Mouse (Mus musculus): ENCODE data around the gene Slc25a40. TPM values are rescaled to one million over a fixed set of nuclear protein-coding genes. Genes with fewer than 3 reads are reported as not detected.

Slc25a40 gene
- polyA plus RNA-seq, 1 experiment from 2014 or later, result 12.0 TPM

DNA sequence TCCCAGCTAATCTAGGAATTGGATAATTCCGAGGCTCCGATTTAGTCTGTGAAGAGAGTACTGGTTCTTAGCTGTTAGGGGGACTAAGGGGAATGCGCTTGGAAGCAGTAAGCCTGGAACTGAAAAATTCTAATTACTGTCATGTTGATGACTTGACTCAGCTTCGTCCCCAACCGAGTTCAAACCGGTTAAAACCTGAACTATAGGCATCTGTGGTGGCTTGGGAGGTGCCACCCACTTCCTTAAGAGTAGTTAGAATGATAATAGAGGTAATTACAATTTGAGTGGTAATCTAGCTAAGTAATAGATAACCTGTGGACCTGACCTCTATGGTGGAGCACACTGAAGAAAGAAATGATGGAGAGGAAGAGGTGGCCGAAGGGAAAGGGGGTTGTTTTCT lies 1.5 kb downstream of the Slc25a40 start:
- Histone ChIP-seq H3K4me3 (peak overlapping the region; percentile 94), H3K36me3 (peaks cover 10% of the 10 kb centered on the region; the same call in 1 of the 2 replicates), H3K27me3 (no peaks in the 10 kb centered on the region), H3K4me1 (peaks cover 9% of the 10 kb centered on the region; the same call in 1 of the 2 replicates), H3K27ac (no peak overlapping the region), H3K4me2 (peak overlapping the region; percentile 69), H3K9ac (no peak overlapping the region), H3K9me3 (no peaks in the 10 kb centered on the region)
- 37% methylated on average over 7 of the region's 7 CpGs for WGBS
- ATAC-seq (ENCODE audit: borderline replicate concordance, extremely low read depth, low FRiP score, low TSS enrichment), result no peak

DNA sequence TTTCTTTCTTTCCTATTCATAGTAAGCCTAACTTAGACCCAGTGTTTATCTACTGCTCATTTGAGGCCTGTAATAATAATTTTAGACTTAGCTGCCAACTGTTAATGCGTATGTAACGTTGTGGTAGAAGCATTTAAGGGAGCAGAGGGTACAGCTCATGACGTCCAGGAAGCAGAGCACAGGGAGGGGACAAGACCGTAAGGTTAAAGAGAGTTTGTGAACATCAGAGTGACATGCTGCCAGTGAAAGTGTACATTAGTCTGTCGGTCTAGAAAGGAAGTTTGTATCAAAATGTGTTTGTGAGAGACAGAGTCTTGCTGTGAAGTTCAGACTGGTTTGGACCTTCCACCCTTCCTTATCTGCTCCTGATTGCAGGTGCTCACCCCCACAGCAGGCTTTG lies 3.2 kb downstream of the Slc25a40 start:
- WGBS, result 48% methylated on average over 5 of the region's 5 CpGs
- Histone ChIP-seq H3K9me3 (no peaks in the 10 kb centered on the region), H3K4me3 (no peak overlapping the region), H3K9ac (no peak overlapping the region), H3K36me3 (peaks cover 4% of the 10 kb centered on the region), H3K4me1 (peaks cover 9% of the 10 kb centered on the region; the same call in 1 of the 2 replicates), H3K27ac (no peak overlapping the region; the same call in 1 of the 2 replicates), H3K27me3 (no peaks in the 10 kb centered on the region), H3K4me2 (no peak overlapping the region)
- no peak for ATAC-seq (ENCODE audit: borderline replicate concordance, extremely low read depth, low FRiP score, low TSS enrichment)

DNA sequence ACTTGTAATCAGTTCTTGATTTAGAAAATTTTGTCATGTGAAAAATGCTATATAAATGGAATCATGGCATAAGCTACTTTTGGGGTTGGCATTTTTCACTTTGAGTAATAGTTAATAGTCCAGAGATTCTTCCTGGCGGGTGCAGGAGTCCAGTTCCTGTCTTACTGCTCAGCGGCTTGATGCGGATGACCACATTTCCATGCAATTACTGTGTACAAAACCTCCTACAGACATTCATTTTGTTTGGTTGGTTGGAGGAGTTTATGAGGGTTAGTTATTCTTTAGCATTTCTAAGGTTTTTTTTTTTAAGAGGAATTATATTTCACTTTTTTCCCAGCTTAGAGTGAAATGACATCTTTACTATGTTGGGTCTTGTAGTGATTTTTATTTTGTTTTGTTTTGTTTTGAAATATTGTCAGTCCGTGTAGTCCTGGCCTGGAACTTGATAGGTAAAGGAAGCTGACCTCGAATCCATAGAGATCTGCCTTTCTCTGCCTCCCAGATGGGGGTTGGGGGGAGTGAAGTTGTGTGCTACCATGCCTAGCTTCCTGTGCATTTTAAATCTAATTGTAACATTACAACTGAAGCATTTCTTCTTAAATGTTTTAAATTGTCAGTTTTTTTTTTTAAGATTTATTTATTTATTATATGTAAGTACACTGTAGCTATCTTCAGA lies 15.0 kb downstream of the Slc25a40 start:
- Histone ChIP-seq H3K9me3 (no peaks in the 10 kb centered on the region), H3K4me3 (no peak overlapping the region), H3K36me3 (no peaks in the 10 kb centered on the region), H3K27me3 (no peaks in the 10 kb centered on the region), H3K9ac (no peak overlapping the region), H3K4me2 (no peak overlapping the region), H3K4me1 (no peaks in the 10 kb centered on the region), H3K27ac (no peak overlapping the region)
- 91% methylated on average over 5 of the region's 5 CpGs for WGBS
- no peak for ATAC-seq (ENCODE audit: borderline replicate concordance, extremely low read depth, low FRiP score, low TSS enrichment)

DNA sequence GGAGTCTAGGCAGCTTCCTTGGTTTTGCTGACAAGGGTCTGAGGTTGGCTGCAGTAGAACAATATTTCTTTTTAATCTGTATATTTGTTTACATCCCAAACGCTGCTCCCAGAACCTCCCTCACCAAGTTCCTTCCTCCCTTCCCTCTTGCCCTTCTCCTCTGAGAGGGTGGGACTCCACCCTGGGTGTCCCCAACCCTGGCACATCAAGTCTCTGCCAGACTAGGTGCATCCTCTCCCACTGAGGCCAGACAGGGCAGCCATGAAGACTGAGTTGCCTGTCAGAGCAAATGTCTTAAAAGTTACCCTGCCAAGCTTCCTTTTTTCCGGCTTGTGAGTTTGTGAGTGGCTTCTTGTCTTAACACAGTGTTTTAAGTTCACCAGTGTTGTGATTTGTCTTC lies 16.4 kb downstream of the Slc25a40 start:
- no peak overlapping the region for H3K4me2 ChIP-seq
- no peaks in the 10 kb centered on the region for H3K4me1 ChIP-seq
- H3K4me3 ChIP-seq, result no peak overlapping the region
- H3K36me3 ChIP-seq, result no peaks in the 10 kb centered on the region
- ATAC-seq (ENCODE audit: borderline replicate concordance, extremely low read depth, low FRiP score, low TSS enrichment), result no peak
- no peaks in the 10 kb centered on the region for H3K9me3 ChIP-seq
- H3K27me3 ChIP-seq, result no peaks in the 10 kb centered on the region
- H3K9ac ChIP-seq, result no peak overlapping the region
- H3K27ac ChIP-seq, result no peak overlapping the region
- 51% methylated on average over 2 of the region's 2 CpGs for WGBS

DNA sequence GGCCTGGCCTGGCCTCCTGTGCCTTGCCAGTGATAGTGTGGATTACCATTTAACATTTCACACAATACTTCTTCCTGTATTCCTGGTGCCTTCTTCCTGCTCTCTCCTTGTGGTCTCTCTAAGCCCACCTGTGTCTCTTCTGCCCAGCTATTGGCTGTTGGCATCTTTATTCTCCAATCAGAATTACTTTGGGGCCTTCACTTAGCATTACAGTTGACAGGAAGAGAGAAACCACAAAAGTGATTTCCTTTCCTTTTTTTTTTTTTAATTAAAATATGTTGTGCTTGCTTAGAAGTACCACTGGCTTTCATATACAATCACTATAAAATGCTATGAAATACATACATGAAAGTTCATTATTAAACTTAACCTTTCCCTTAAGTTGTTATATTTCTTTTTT lies 32.9 kb downstream of the Slc25a40 start:
- no peaks in the 10 kb centered on the region for H3K27me3 ChIP-seq
- H3K4me3 ChIP-seq, result no peak overlapping the region
- H3K36me3 ChIP-seq, result no peaks in the 10 kb centered on the region
- H3K27ac ChIP-seq, result no peak overlapping the region
- H3K9me3 ChIP-seq, result no peaks in the 10 kb centered on the region
- ATAC-seq (ENCODE audit: borderline replicate concordance, extremely low read depth, low FRiP score, low TSS enrichment), result no peak
- H3K4me2 ChIP-seq, result no peak overlapping the region
- no peaks in the 10 kb centered on the region for H3K4me1 ChIP-seq
- H3K9ac ChIP-seq, result no peak overlapping the region

DNA sequence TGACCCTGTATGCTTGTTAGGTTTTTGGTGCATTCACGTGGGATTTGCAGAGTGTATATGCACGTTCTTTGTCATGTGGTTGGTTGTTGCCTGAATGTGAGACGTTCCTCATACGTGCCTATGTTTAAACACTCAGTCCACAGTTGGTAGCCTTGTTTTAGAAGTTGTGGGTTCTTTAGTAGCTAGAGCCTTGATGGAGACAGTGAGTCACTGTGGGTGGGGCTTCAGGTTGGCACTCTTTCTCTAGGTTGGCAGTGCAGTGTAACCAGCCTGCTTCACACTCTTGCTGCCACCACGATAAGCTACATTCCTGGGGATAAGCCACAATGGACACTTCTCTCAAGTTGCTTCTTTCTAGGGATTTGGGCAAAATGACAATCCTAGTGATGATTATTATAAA lies 33.9 kb downstream of the Slc25a40 start:
- Histone ChIP-seq H3K9me3 (no peaks in the 10 kb centered on the region), H3K4me1 (no peaks in the 10 kb centered on the region), H3K27ac (no peak overlapping the region), H3K27me3 (no peaks in the 10 kb centered on the region), H3K36me3 (no peaks in the 10 kb centered on the region), H3K4me2 (no peak overlapping the region), H3K9ac (no peak overlapping the region), H3K4me3 (no peak overlapping the region)
- 77% methylated on average over 5 of the region's 5 CpGs for WGBS
- no peak for ATAC-seq (ENCODE audit: borderline replicate concordance, extremely low read depth, low FRiP score, low TSS enrichment)

DNA sequence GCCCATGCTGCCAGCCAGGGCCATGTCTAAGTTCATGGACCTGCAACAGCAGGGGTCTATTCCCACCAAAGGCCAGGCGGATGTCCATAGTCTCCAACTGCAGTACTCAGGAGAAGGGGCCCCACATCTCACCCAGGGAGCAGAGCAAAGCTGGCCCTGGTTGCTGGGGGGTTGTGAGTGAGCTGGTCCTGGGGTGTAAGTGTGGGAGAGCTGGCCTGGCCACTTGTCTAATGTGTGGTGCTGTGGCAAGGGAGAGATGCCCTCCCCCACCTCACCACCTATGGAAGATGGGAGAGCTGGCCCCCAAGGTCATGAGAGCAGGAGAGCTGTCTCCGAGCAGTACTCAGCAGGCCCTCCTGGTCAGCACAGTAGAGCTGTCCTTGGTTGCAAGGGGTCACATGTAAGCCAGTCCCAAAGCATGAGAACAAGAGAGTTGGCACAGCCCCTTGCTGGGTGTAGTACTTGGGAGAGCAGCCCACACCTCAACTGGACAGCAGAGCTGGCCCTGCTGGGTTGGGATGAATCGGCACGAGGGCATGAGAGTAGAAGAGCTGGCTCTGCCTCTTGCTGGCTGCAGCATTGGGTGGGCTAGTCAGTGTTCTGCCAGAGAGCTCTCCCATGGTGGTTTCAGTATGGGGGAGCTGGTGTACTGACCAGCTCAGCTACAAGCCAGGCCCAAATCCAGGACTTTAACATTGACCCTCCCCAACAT lies 65.5 kb downstream of the Slc25a40 start:
- Histone ChIP-seq H3K27ac (no peak overlapping the region), H3K4me2 (no peak overlapping the region), H3K4me1 (no peaks in the 10 kb centered on the region), H3K27me3 (no peaks in the 10 kb centered on the region), H3K9me3 (no peaks in the 10 kb centered on the region), H3K9ac (no peak overlapping the region), H3K36me3 (no peaks in the 10 kb centered on the region), H3K4me3 (no peak overlapping the region)
- ATAC-seq (ENCODE audit: borderline replicate concordance, extremely low read depth, low FRiP score, low TSS enrichment), result 0 out of 2 replicates have a peak, but pooled peaks have one; percentile 42
- 68% methylated on average over 4 of the region's 4 CpGs for WGBS

DNA sequence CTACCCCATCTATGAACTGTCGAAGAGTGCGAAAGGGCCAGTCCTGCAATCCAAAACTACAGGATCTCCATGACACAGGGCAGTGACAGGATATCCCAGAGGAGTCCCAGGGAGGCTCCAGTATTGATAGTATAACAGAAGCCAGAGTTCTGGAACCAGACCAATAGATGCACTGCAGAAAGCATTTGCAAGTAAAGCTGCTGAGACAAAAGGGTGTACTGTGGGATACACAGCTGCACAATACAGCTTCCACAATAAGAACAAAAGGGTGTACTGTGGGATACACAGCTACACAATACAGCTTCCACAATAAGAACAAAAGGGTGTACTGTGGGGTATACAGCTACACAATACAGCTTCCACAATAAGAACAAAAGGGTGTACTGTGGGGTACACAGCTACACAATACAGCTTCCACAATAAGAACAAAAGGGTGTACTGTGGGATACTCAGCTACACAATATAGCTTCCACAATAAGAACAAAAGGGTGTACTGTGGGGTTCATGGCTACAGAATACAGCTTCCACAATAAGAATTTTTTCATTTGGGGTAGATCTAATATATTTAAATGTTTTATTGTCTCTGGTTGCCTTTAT lies 66.1 kb downstream of the Slc25a40 start:
- Histone ChIP-seq H3K4me2 (no peak overlapping the region), H3K36me3 (no peaks in the 10 kb centered on the region), H3K4me3 (no peak overlapping the region), H3K9ac (no peak overlapping the region), H3K9me3 (no peaks in the 10 kb centered on the region), H3K27ac (no peak overlapping the region), H3K27me3 (no peaks in the 10 kb centered on the region), H3K4me1 (no peaks in the 10 kb centered on the region)
- WGBS, result 95% methylated on average over 2 of the region's 2 CpGs
- ATAC-seq (ENCODE audit: borderline replicate concordance, extremely low read depth, low FRiP score, low TSS enrichment), result no peak

DNA sequence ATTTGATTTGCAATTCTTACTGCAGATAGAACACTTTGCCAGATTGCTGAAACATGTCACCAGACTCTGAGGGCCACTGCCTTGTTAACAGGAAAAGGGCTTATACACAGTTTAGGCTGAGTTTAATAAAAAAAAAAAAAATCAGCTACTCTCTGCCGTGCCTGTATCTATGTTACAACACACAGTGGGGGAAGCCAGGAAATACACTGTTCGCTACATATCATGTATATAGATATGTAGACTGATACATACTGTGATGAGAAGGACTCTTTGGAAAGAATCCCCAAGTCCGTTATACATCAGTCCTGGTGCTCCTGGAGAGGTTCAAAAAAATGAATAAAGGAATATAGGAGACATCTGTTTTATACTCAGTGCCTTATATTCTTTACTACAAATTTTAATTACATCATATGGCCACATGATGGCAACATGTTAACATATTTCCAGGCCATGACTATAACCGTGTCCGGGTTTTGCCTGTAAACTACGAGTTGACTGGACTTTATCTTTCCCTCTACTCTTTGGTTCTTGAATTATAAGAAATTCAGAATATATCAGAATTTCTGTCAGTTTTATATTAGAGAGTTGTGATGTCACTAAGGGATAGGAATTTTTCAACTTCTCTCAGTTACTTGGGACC lies 66.9 kb downstream of the Slc25a40 start:
- Histone ChIP-seq H3K4me2 (no peak overlapping the region), H3K4me3 (no peak overlapping the region), H3K4me1 (no peaks in the 10 kb centered on the region), H3K36me3 (no peaks in the 10 kb centered on the region), H3K9ac (no peak overlapping the region), H3K27me3 (no peaks in the 10 kb centered on the region), H3K9me3 (no peaks in the 10 kb centered on the region), H3K27ac (no peak overlapping the region)
- ATAC-seq (ENCODE audit: borderline replicate concordance, extremely low read depth, low FRiP score, low TSS enrichment), result peak; percentile 35; the same call in 1 of the 2 replicates
- 32% methylated on average over 6 of the region's 6 CpGs for WGBS

DNA sequence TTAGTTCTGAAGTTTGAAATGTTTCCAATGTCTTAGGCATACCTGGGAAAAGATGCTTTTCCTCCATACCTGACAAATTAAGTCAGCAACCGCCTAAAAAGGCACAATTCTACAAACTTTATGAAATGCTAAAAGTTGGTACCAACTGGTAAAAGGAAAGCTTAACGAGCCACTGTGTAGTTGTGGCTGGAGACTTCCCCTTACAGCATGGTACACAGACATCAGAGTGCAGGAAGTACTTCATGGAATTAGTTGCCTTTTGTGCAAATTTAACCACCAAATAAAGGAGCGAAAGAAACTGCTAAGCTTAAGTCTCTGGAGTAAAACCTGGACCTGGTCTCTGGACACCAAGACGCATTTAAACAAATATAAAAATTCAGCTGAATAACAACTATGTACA lies 69.1 kb downstream of the Slc25a40 start:
- Histone ChIP-seq H3K4me2 (no peak overlapping the region), H3K4me1 (no peaks in the 10 kb centered on the region), H3K27ac (no peak overlapping the region), H3K27me3 (no peaks in the 10 kb centered on the region), H3K36me3 (no peaks in the 10 kb centered on the region), H3K9ac (no peak overlapping the region), H3K4me3 (no peak overlapping the region), H3K9me3 (no peaks in the 10 kb centered on the region)
- 57% methylated on average over 4 of the region's 4 CpGs for WGBS
- no peak for ATAC-seq (ENCODE audit: borderline replicate concordance, extremely low read depth, low FRiP score, low TSS enrichment)
